Mouse (Mus musculus) lung, postnatal 4 days (tissue): ENCODE data around the gene Tbl1x.
"Not testable (repeated sequence)": the region's sequence is repeated elsewhere in the genome, so short reads cannot be mapped to it uniquely, and the experiment has no call there.

Source experiments
- DNase-seq, 2 experiments: peaks; one replicate each; pipeline ENCODE4 v3.0.0; 2021

Gene Tbl1x

DNA sequence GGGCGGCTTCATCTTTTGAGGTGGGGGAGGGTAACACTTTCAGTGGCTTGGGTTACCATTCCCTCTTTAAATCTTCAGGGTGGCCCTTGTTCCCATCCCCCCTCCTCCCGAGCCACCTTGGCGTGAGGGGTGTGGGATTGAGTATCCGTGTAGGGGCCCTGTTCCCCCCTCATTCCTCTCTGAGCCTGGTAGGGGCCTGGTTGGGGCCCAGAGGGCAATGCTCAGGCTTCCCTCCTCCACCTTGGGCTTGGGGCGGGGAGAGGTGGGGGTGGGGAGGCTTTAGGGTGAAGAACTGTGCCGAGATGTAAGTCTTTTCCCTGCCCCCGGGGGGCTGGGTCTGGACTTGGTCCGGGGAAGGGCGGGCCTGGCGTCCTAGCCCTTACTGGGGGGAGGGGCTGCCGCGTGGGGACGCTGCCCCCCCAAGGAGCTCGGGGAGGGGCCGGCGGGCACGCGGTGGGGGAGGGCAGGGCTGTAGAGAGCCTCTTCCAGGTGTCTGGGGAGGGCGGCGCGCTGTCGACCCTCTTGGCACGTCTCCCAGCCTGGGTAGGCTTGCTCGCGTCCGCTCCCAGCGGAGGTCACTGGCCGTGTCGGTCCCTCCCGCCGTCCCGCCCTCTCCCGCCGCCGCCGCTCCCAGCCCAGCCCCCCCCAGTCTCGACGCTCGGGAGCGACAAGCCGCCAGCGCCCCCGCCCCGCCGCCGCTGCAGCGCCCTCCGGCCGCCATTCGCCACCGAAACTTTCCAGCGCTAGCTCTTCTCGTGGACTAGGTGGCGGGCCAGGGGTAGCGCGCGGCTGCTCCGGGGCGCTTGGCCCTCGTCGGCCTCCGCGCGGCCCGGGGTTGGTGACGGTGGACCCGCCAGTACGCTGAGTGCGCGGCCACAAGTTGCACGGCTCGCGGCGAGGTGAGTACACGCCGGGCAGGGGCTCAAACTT lies at the start of gene Tbl1x:
TSS of gene Tbl1x (plus strand) at position 643 of the 930 bp plus-strand sequence.
- peak; percentile 82 to 89 for DNase-seq

DNA sequence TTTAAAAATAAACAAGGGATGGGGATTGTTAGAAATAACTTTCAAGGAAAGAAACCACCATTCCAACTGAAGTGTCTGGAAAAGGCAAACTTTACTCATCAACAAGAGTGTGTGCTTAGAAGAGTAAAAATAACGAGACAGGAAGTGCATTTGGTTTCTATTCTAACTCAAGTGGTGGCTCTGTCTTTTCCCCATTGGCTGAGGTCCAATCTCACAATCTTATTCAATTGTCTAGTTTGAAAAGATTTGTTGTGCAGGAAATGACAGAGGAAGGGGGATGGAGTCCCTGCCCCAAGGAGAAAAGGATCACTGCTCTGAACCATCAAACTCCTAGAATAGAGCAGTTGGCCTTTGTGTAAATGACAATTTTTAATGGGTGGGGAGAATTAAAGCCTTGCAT lies 41.6 kb upstream of the Tbl1x start:
- no peak for DNase-seq

GRCm38 (mm10) chrX:77472858-77473257 lies 38.0 kb upstream of the Tbl1x start:
- DNase-seq, result no peak

DNA sequence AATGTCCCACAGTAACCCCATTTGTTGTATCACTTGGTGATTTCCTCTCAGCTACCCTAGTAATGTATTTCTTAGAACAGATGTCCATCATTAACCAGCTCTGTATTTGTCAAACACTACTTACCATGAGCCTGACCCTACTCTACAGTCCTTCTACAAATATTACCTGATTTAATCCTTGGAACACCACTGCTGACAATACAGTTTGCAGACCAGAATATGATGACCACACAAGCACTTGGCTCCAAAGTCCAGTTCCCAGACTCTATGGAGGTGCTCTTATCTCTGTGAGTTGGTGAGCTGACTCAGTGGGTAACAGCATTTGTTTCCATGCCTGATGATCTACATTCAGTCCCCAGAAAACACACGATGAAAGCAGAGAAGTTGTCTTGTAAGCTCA lies 37.3 kb upstream of the Tbl1x start:
- no peak for DNase-seq

DNA sequence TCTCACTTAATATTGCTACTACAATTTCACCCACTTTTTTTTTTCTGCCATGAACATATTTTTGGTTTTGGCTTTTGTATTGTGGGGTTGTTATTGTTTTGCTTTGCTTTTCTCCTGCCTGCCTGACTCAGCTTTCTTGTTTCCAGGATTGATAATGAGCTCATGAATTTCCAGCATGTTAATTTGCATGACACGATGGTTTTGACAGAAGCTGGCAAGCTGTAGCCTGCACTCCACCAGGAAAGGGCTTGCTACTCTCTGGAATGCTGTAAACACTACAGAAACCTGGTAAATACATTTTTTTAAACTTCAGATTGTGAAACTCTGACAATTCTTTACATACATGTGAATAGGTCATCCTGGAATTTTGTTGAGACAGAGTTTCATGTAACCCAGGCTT lies 36.3 kb upstream of the Tbl1x start:
- DNase-seq, result no peak

GRCm38 (mm10) chrX:77477526-77477925 lies 33.3 kb upstream of the Tbl1x start:
- no peak for DNase-seq

DNA sequence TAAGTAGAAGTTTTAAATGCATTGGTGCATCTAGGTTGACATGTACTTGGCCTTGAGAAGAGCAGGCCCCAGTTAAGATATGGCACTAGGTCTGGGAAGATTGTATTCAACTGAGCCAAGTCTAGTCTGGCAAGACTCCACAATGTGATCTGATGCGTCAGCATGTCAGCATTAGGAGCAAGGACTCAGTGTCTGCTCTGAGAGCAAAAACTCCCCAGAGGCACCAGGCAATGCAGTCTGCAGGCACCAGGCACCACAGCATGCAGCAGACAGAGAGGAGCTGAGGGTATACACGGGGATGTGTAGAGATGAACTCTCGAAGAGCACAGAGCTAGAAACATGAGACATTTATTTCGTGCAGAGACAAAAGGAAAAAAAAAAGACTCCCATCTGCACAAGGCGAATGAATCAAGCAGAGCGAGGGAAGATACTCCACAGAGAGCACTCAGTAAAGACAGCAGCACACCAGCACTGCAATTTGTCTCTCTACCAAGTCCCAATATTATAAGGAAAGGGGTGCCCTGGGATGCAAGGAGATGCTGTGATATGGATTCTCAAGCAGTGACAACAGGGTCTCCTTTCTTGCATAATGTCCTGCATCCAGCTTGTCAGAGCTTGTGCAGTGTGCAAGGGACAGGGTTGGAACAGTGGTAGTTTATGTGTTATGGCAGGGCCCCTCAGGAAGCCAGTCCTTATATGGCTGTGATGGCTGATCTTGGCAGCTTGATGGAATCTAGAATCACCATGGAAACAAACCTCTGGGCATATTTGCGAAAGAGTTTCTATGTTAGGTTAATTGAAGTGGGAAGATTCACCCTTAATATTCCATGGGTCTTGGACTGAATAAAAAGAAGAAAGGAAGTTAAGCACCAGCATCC lies 22.7 kb upstream of the Tbl1x start:
- DNase-seq, result peak; percentile 15 to 19

- no peak for DNase-seq
These were observed 20.7 kb upstream of the Tbl1x start for GRCm38 (mm10) chrX:77490127-77490526.

DNA sequence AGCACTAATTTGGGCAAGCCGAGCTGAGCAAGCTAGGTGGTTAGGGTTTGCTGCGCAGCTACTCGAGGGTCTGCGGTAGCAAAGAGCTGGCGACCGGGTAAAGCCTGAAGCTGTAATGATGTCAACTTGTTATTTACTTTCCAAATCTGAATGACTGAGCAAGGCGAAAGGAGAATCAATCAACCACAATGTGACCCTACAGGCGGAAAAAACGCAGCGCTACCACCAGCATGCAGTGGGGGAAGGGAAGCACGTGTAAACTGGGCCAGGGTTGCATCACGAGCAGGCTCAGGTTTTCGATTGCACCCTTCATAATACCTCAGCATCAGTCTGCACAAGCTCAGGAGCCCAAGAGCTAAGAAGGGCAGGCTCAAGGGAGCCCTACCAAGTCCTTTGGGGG lies 1.7 kb upstream of the Tbl1x start:
- peak; percentile 87 to 88 for DNase-seq

DNA sequence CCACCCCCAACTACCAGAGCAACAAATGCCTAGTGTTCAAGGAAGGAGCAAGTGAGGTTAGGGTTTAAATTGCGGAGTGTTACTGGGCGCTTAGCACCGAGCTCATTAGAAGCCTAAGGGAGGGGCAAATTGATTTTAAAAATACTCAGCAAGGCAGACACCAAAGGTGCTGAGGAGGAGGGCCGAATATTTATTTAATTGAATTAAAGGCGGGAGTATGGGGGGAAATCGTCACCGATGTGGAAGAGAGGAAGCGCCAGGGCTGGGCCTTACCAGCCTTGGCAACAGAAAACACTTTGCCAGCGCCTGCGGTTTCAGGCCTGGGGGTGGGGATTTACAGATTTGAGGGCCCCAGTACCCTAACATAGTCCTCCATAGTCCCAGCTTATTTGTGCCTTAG lies 1.0 kb upstream of the Tbl1x start:
- peak; percentile 11 to 19 for DNase-seq

DNA sequence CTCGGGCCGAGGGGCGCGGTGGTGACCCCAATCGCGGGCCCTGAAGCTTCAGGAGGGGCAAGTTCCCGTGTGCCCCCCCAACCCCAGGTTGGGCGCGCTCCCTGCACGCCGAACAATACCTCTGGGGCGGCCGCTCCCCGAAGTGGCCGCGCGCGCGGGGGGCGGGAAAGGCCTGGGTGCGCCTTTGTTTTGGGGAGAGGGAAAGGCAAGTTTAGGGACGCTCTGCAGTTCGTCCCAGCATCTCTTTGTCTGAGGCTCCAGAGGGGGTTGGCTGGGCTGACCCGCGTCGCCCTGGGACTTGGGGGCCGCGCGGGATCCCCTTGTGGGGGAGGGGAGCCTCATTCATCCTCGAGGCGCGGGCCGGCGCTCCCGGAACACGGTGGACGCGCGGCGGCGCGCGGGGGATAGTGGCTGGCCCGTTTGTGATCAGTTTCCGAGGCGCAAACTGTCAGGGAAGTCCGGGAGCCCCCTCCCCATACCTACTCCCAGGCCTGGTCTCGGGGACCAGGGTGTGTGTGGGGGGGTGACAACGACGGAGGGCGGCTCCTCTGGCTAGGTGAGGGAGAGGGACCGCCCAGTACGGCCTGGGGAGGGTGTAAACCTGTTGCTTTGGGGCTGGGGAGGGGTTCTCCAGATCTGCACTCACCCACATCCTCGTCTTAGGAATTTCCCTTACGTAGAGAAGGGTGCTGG lies 634 bp downstream of the Tbl1x start:
- DNase-seq, result peak; percentile 43 to 53

GRCm38 (mm10) chrX:77511994-77512485 lies 1.2 kb downstream of the Tbl1x start:
- DNase-seq, result no peak

DNA sequence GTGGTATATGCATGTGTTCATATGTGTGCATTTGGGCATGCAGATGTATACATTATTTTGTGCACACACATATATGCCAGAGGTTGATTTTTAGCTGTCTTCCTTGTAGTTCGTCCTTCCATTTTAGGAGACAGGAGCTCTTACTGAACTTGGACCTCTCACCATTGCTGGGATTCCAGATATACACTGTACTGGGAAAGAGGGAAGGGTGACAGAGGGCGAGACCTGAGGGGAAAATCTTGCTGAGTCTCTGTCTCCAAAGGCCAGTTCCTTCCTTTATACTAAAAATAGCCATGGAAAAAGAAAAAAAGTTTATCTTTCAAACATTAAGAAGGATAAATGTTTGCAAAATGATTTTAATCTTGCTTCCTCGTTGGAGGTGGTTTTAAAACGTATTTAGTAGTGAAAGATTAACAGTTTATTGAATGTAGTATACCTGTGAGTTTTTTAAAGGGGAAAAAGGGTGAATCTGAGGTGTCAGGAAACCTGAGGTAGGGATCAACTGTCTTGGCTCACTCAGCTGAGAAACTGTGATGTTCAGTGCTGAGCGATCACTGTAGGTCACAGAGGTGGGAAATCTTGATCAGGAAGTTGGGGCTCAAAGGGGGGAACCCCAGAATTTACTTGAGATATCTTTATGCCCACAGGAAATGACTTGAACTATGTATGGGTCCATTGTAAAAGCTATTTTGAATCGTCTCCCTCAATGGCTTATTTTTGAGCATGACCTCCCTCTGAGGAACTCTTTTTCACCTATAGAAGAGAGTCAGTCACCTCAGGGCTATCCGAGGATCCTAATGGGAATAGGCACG lies 6.7 kb downstream of the Tbl1x start:
- DNase-seq, result no peak

- DNase-seq, result no peak
These were observed 8.1 kb downstream of the Tbl1x start for GRCm38 (mm10) chrX:77518929-77519328.

DNA sequence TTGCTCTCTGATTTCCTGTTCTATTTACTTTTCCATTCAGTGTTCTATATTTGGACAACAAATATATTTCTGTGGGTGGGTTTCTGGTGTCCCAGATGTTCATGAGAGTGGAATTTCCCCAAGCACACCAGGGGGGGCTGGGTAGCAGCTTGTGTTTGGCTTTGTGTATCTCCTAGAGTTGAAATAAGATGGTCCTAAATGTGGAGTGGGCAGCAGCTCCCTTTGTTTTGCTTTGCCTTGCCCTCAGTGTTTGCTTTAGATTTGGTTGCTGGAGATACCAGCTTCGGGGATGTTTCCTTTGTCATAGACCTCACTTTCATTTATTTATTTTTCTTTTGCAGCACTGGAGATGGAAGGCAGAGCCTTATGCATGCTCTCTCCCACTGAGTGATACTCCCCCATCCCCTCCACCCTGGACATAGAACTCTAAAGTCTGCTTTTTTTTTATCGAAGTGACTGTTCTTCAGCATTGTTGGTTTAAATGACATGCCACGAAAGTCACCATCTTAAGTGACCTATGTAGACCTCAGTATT lies 12.1 kb downstream of the Tbl1x start:
- DNase-seq, result no peak

GRCm38 (mm10) chrX:77525179-77525578 lies 14.4 kb downstream of the Tbl1x start:
- no peak for DNase-seq

DNA sequence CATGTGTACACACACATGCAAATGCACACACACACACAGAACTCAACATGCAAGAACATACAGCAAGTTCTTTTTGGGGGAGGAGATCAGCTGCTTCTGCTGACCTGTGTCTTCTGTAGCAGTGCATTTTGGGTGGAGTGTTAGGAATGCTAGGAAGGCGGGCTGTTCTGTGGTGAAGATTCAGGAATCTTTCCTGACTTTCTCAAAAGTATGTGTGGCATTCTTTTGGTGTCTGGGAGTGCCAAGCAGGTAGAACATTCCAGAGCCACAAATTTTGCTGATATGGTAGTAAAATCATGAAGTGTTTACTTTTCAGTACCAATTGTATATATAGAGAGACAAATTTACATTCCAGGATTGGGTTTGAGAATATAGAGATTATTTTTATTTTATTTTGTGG lies 17.6 kb downstream of the Tbl1x start:
- no peak for DNase-seq

GRCm38 (mm10) chrX:77530997-77531396 lies 20.2 kb downstream of the Tbl1x start:
- DNase-seq, result no peak

GRCm38 (mm10) chrX:77533922-77534321 lies 23.1 kb downstream of the Tbl1x start:
- peak in 1 of 2 experiments; percentile 30 for DNase-seq

GRCm38 (mm10) chrX:77539770-77540169 lies 29.0 kb downstream of the Tbl1x start:
- not testable (repeated sequence) for DNase-seq

- no peak for DNase-seq
These were observed 33.2 kb downstream of the Tbl1x start for GRCm38 (mm10) chrX:77544003-77544402.

DNA sequence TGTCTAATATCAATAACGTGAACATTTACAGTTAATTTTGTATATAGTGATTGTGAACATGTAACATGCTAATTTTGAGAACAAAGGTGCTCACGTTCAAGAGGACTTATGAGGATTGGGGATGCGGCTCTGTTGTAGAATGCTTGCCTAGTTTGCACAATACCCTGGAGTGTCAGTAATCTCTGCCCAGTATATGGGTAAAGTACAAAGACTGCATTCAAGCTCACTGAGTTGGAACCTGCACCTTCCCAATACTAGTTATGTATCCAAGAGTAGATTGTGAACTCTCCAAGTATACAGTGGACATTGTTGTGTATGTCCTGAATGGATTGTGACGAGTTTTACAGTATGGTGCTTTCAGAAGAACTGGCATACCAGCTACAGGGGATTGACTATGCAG lies 33.7 kb downstream of the Tbl1x start:
- DNase-seq, result no peak
